Mouse (Mus musculus): Measurements from ENCODE around the gene Adarb1. TPM values are rescaled to one million over a fixed set of nuclear protein-coding genes. Genes with fewer than 3 reads are reported as not detected.

The Adarb1 gene
- polyA plus RNA-seq, 1 experiment from 2014 or later = 34.1 TPM

- Histone ChIP-seq H3K36me3 (ENCODE audit: control insufficient read depth, insufficient read depth, low read length) (no peaks in the 10 kb centered on the region), H3K9ac (ENCODE audit: low read length) (no peak overlapping the region), H3K4me1 (replicated peaks; ENCODE audit: control insufficient read depth, insufficient read depth, low read length) (peaks cover 39% of the 10 kb centered on the region), H3K9me3 (ENCODE audit: control insufficient read depth, low read length) (no peaks in the 10 kb centered on the region), H3K27ac (ENCODE audit: low read length) (no peak overlapping the region), H3K4me3 (ENCODE audit: low read length) (no peak overlapping the region), H3K27me3 (ENCODE audit: control insufficient read depth, insufficient read depth, low read depth, low read length) (no peaks in the 10 kb centered on the region), H3K4me2 (ENCODE audit: low read depth, low read length) (no peak overlapping the region)
- no peak for ATAC-seq (ENCODE audit: low read depth)
- 81% methylated on average over 5 of the region's 5 CpGs for WGBS
Observed at GRCm38 (mm10) chr10:77247048-77247447, 171.0 kb downstream of the Adarb1 start.

GRCm38 (mm10) chr10:77244777-77245176 lies 173.3 kb downstream of the Adarb1 start:
- Histone ChIP-seq H3K9me3 (ENCODE audit: control insufficient read depth, low read length) (no peaks in the 10 kb centered on the region), H3K4me3 (ENCODE audit: low read length) (no peak overlapping the region), H3K27ac (ENCODE audit: low read length) (no peak overlapping the region), H3K9ac (ENCODE audit: low read length) (no peak overlapping the region), H3K4me1 (replicated peaks; ENCODE audit: control insufficient read depth, insufficient read depth, low read length) (peaks cover 26% of the 10 kb centered on the region), H3K36me3 (ENCODE audit: control insufficient read depth, insufficient read depth, low read length) (no peaks in the 10 kb centered on the region), H3K4me2 (ENCODE audit: low read depth, low read length) (no peak overlapping the region), H3K27me3 (ENCODE audit: control insufficient read depth, insufficient read depth, low read depth, low read length) (no peaks in the 10 kb centered on the region)
- WGBS = 93% methylated on average over 6 of the region's 6 CpGs
- no peak for ATAC-seq (ENCODE audit: low read depth)

- Histone ChIP-seq H3K9me3 (ENCODE audit: control insufficient read depth, low read length) (no peaks in the 10 kb centered on the region), H3K4me2 (ENCODE audit: low read depth, low read length) (no peak overlapping the region), H3K9ac (ENCODE audit: low read length) (0 out of 2 replicates have a peak overlapping the region, but pooled peaks have one; percentile 6), H3K4me1 (replicated peaks; ENCODE audit: control insufficient read depth, insufficient read depth, low read length) (peaks cover 26% of the 10 kb centered on the region), H3K27ac (ENCODE audit: low read length) (peak overlapping the region; percentile 68), H3K36me3 (ENCODE audit: control insufficient read depth, insufficient read depth, low read length) (no peaks in the 10 kb centered on the region), H3K27me3 (ENCODE audit: control insufficient read depth, insufficient read depth, low read depth, low read length) (no peaks in the 10 kb centered on the region), H3K4me3 (ENCODE audit: low read length) (no peak overlapping the region)
- no peak for ATAC-seq (ENCODE audit: low read depth)
- WGBS = 67% methylated on average over 11 of the region's 11 CpGs
Observed at GRCm38 (mm10) chr10:77243572-77244161, 174.4 kb downstream of the Adarb1 start.

- ATAC-seq (ENCODE audit: low read depth) = peak; percentile 83
- H3K4me1 ChIP-seq (replicated peaks; ENCODE audit: control insufficient read depth, insufficient read depth, low read length) = peaks cover 27% of the 10 kb centered on the region
- 33% methylated on average over 14 of the region's 14 CpGs for WGBS
- 0 out of 2 replicates have a peak overlapping the region, but pooled peaks have one; percentile 20 for H3K9ac ChIP-seq (ENCODE audit: low read length)
- no peaks in the 10 kb centered on the region for H3K36me3 ChIP-seq (ENCODE audit: control insufficient read depth, insufficient read depth, low read length)
- peak overlapping the region; percentile 68 for H3K27ac ChIP-seq (ENCODE audit: low read length)
- no peaks in the 10 kb centered on the region for H3K9me3 ChIP-seq (ENCODE audit: control insufficient read depth, low read length)
- H3K4me3 ChIP-seq (ENCODE audit: low read length) = no peak overlapping the region
- no peak overlapping the region for H3K4me2 ChIP-seq (ENCODE audit: low read depth, low read length)
- H3K27me3 ChIP-seq (ENCODE audit: control insufficient read depth, insufficient read depth, low read depth, low read length) = no peaks in the 10 kb centered on the region
Observed at GRCm38 (mm10) chr10:77242871-77243270, 175.2 kb downstream of the Adarb1 start.

GRCm38 (mm10) chr10:77242396-77242795 lies 175.7 kb downstream of the Adarb1 start:
- no peaks in the 10 kb centered on the region for H3K36me3 ChIP-seq (ENCODE audit: control insufficient read depth, insufficient read depth, low read length)
- no peak overlapping the region for H3K9ac ChIP-seq (ENCODE audit: low read length)
- ATAC-seq (ENCODE audit: low read depth) = no peak
- H3K4me3 ChIP-seq (ENCODE audit: low read length) = no peak overlapping the region
- H3K27ac ChIP-seq (ENCODE audit: low read length) = peak overlapping the region; percentile 68; the same call in 1 of the 2 replicates
- WGBS = 73% methylated on average over 3 of the region's 3 CpGs
- peaks cover 27% of the 10 kb centered on the region for H3K4me1 ChIP-seq (replicated peaks; ENCODE audit: control insufficient read depth, insufficient read depth, low read length)
- no peak overlapping the region for H3K4me2 ChIP-seq (ENCODE audit: low read depth, low read length)
- no peaks in the 10 kb centered on the region for H3K27me3 ChIP-seq (ENCODE audit: control insufficient read depth, insufficient read depth, low read depth, low read length)
- H3K9me3 ChIP-seq (ENCODE audit: control insufficient read depth, low read length) = no peaks in the 10 kb centered on the region

GRCm38 (mm10) chr10:77240764-77241163 lies 177.3 kb downstream of the Adarb1 start:
- no peak overlapping the region for H3K9ac ChIP-seq (ENCODE audit: low read length)
- 34% methylated on average over 8 of the region's 8 CpGs for WGBS
- no peak for ATAC-seq (ENCODE audit: low read depth)
- H3K9me3 ChIP-seq (ENCODE audit: control insufficient read depth, low read length) = no peaks in the 10 kb centered on the region
- peaks cover 25% of the 10 kb centered on the region for H3K4me1 ChIP-seq (replicated peaks; ENCODE audit: control insufficient read depth, insufficient read depth, low read length)
- H3K4me2 ChIP-seq (ENCODE audit: low read depth, low read length) = no peak overlapping the region
- no peak overlapping the region for H3K27ac ChIP-seq (ENCODE audit: low read length)
- H3K4me3 ChIP-seq (ENCODE audit: low read length) = no peak overlapping the region
- no peaks in the 10 kb centered on the region for H3K27me3 ChIP-seq (ENCODE audit: control insufficient read depth, insufficient read depth, low read depth, low read length)
- H3K36me3 ChIP-seq (ENCODE audit: control insufficient read depth, insufficient read depth, low read length) = no peaks in the 10 kb centered on the region

Other genes with a start within 250 kb of the Adarb1 start
- gene Pofut2, start 159.1 kb downstream of the Adarb1 start, polyA plus RNA-seq (2015; fragmentation: Nextera tagmentation; extraction: Ambion mirVana) = 126 and 132 TPM in 2 replicates
- 30.9 and 32.0 TPM in 2 replicates for gene Fam207a, start 97.5 kb upstream of the Adarb1 start, polyA plus RNA-seq (2015; fragmentation: Nextera tagmentation; extraction: Ambion mirVana)
- 5.3 and 7.5 TPM in 2 replicates for gene Itgb2, start 112.0 kb upstream of the Adarb1 start, polyA plus RNA-seq (2015; fragmentation: Nextera tagmentation; extraction: Ambion mirVana)
- 127 and 138 TPM in 2 replicates for gene Pttg1ip, start 163.4 kb upstream of the Adarb1 start, polyA plus RNA-seq (2015; fragmentation: Nextera tagmentation; extraction: Ambion mirVana)
- 344 and 348 TPM in 2 replicates for gene Sumo3, start 187.8 kb upstream of the Adarb1 start, polyA plus RNA-seq (2015; fragmentation: Nextera tagmentation; extraction: Ambion mirVana)
- gene Gm49325, start 187.9 kb upstream of the Adarb1 start, polyA plus RNA-seq (2015; fragmentation: Nextera tagmentation; extraction: Ambion mirVana) = 2.0 and 2.4 TPM in 2 replicates
- gene Ube2g2, start 204.0 kb upstream of the Adarb1 start, polyA plus RNA-seq (2015; fragmentation: Nextera tagmentation; extraction: Ambion mirVana) = 66.6 and 69.5 TPM in 2 replicates

Measured in lung, embryonic 16.5 days (tissue).